Mouse (Mus musculus) ovary, postnatal 14 days (tissue): ENCODE results near the gene Fignl2.

ENCODE experiments used
- DNase-seq: peaks from one replicate; pipeline ENCODE4 v3.0.0; 2022; ENCODE audit warnings: low spot score

The Fignl2 gene

DNA sequence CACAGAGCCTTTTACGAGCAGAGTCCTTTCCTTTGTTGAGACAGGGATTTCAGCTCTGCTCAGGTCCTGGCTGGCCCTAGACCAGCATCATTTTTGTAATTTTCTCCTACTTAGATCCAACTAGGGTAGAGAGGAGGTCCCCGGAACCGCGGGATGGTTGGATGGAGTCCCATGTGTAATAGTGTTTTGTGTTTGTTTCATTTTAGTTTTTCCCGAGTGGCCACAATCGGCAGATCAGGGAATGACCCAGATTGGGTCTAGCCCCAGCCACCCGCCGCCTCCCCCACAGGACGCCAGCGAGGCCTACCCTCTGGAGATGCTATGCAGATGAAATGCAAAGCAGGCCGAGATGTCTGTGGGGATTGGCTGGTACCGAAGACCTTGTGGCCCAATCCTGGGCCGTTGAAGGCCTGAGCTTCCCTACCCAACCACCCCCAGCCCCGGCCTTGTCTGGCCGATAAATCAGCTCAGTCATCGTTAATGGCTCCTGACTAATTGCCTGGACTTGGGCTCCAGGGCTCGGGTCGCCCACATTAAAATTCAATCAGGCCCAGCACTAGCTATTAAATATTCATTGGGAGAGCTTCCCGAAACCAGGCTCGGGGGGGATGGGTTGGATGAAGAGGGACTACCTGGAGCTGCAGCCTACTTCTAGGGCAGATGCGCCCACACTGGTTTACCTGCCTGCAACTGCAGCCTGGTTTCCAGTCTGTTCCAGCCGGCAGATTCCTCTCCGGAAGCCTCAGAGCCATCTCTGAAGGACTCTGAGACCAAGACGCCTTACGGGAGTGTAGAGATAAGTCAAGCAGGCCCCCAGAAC is 14.7 kb upstream of the Fignl2 start:
- peak; percentile 29 for DNase-seq

DNA sequence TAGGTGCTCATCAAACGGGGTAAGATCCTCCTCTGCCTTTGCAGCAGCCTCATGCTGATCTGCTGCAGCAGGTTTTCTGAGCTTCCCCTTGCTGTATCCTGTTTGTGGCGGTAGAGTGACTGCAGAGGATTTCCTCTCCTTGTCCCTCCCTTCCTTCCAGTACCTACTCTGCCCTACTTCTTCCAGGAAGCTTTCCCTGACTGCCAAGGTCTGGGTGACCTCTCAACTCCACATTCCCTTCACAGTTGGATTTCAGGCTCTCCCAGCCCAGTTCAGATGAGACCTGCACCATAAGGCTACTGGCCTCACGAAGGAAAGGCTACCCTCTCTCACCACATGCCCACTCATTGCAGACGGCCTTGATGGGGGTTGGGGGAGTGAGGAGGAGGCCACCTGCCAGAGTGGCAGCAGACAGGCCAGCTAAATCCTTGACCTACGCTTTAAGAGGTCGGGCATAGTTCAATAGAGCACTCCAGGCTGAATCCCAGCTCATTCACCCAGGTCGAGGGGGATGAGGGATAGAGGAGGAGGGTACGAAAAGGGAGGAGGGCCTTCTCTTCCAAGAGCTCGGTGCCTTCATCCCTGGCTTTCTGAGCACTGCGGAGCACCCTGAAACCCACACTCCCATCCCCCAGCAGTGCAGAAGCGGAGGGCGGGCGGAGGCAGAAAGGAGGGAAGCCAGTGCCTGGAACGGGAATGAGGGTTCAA is 13.9 kb upstream of the Fignl2 start:
- no peak for DNase-seq

DNA sequence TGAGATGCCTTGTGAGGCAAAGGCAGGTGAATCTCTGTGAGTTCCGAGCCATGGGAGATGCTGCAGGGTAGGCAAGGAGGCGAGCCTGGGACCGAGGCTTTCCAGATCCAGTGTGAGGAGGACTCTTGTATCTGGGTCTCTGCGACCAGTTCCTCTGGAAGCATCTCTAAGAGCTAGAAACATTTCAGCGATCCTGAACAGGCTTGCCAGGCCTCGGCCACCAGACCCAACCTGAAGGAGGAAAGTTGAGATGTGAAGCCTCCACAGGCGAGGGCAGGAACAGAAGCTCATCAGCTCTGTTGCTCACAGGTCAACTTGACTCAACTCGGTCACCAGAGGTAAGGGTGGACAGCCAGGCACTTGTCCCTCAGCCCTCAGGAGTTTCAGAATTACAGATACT is 13.2 kb upstream of the Fignl2 start:
- no peak for DNase-seq

DNA sequence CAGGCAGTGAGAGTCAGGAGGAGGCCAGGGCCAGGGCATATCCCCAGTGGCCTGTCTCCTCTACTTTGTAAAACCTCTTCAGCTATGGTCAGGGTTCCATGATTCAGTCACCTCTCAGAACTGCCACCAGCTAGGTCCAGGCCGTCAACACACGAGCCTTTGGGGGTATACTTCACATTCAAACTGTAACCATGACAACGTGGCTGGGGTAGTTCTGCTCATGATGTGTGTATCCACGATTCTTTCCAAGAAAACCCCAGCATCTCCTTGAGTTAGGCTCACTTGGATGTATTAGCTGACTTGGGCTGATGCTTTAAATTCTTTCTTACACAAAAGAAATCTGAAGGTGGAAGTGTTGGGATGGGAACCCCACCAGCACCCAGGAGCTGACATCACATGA is 9.9 kb upstream of the Fignl2 start:
- no peak for DNase-seq

DNA sequence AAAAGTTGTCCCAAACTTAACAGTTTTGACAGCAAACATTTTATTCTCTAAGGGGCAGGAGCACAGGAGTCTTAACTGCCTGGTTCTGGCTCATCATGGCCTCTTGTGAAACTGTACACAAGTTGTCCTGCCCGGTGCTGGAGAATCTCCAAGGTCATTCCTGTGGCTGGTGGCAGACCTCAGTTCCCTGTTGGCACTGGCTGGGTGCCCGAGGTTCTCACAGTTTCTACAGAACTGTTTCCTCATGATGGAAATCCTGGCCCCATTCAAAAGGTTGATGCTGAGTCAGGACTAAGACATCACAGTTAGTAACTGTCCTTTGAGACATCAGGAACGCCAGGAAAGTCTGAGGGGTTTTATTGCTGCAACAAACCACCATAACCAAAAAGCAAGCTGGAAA is 8.6 kb upstream of the Fignl2 start:
- no peak for DNase-seq

DNA sequence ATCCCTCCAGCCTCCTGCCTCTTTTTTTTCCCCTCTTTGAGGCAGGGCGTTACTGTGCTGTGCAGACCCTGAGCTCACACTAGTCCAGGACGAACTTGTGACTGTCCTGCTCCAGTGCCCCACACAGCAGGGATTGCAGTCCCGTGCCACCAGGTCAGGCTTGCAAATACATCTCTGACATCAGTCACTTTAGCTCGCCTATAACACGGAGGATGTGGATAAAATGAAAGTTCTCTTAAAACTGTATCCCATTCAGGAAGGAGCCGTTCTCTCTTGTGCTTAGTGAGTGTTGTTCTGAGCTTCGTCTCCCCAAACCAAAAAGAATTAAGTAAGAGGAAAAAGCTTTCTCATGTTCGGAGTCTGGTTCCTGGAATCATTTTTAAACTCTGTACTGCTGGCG is 8.1 kb upstream of the Fignl2 start:
- no peak for DNase-seq

DNA sequence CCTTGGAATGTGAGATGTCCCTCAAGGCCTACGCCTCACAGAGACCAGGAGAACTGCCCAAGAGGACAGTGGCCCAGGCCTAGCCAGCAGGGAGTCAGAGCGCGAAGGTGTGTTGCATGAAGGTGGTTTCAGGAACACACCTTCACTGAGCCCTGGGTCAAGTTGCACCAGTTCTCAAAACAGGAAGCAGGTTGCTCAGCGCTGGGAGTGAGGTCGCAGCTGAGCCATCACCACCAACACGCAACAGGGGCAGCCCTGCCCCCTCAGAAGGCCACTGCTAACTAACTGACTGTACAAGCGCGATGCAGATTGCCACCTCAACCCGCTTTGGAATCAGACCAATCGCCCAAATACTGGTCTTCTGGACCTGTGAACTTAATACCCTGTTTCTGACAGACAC is 6.1 kb upstream of the Fignl2 start:
- DNase-seq = no peak

DNA sequence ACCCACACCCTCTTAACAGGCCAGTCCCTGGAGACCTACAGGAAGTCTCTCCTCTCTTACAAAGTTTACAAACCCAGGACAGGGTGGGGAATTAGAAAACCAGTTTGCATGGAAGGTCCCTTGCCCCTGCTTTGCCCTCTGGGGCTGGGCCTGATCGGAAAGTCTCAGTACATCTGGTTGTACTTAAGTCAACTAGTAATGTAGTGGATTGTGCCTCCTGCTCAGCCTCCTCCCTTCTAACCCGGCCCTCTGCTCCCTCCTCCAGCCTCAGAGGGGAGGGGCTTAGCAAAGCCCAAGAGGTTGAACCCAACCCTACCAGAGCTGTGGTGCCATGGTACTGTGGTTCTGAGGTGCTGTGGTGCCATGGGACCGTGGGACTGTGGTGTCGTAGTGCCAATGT is 3.9 kb upstream of the Fignl2 start:
- no peak for DNase-seq

DNA sequence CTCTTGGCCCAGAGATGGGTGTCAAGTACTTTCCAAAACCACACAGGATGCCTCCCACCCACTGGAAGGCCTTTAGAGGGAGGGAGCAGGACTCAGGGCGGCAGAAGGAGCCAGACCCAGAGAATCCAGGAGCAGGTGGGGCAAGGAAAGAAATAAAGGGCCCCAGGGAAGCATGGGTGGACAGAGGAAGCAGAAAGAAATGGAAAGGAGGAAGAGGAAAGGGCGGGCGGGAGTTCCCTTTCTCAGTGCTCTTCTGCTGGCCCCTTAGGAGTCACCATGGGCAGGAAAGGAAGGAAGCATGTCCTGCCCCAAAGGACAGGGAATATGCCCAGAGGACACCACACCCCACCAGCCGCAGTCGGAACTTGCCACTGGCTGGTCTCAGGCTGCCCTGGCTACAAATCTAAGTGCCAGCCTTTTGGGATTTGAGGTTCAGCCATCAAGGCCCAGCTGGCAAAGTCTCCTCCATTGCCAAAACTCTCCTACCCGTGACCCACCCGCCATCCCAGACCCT is 2.7 kb upstream of the Fignl2 start:
- no peak for DNase-seq

DNA sequence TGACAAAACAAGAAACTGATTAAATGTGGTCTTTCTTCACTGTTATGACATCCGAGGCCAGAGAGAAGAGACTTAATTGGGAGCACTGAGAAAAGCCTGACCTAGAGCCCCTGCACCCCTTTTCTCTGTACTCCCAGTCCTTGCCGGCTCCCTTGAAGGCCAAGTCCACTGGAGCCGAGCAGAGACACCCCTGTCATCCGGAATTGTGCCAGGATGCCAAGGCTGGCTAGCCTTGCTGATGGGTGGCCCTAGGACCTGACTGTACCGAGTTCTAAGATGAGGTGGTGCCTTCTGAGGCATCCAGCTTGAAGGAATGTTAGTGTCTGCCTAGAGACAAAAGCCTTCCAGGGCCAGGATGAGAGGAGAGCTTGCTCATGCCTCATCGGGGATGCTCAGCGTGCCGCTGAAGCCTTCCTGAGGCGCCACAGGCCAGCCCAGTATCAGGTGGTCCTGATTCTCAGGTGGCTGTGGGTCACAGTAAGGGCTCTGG is 1.7 kb upstream of the Fignl2 start:
- DNase-seq = no peak

DNA sequence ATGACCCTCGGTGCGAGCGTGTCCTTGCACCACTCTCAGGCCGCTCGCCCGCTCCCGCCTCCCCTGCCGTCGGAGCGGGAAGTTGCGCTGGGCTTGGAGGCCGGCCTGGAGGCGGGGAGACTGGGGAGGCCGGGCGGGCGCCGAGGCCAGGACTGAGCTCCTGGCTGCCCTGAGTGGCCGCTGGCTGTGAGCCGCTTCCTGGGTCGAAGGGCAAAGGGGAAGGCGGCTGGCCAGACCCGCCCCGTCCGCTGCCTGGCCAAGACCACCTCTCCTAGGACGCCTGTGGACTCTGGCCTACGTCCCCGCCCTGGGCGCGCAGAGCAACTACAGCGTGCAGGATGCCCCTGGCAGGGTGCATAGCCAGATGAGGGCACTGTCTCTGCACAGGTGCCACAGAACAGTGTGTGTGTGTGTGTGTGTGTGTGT is 377 bp upstream of the Fignl2 start:
- peak; percentile 86 for DNase-seq

DNA sequence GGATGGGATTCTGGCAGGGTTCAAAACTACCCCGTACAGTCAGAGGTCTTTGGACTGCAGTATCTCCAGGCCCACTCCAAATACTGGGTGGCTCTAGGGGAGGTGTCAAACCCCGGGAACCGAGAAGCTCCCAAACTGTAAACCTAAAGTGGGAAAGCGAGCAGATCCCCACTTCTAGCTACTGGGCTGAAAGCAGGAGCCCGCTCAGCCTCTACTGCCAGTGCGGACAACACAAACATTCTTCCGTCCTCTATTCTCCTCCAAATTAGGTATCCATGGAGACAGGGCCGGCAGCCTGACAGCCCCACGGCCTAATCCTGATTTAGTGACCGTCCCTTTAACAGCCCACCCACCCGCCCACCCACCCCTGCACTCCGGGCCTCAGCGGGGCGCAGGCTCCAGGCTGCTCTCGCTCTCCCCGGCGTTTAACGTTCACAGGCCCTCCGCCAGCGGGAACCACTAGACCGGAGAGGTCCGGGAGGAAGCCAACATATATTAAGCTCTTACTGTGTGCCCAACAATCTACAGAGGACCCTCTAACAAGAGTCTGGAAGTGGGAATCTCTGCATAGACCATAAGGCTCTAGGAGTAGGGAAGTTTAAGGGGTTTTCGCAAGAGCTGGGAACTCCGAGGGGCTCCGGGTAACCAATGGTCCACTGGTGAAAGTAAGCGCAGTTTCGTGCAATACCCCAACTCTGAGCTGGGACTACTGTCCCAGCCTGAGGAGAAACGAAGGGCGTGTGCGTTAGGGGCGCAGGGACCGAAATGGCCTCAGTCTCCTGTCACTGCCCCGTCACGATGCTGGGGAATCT is 1.2 kb downstream of the Fignl2 start:
- no peak for DNase-seq

DNA sequence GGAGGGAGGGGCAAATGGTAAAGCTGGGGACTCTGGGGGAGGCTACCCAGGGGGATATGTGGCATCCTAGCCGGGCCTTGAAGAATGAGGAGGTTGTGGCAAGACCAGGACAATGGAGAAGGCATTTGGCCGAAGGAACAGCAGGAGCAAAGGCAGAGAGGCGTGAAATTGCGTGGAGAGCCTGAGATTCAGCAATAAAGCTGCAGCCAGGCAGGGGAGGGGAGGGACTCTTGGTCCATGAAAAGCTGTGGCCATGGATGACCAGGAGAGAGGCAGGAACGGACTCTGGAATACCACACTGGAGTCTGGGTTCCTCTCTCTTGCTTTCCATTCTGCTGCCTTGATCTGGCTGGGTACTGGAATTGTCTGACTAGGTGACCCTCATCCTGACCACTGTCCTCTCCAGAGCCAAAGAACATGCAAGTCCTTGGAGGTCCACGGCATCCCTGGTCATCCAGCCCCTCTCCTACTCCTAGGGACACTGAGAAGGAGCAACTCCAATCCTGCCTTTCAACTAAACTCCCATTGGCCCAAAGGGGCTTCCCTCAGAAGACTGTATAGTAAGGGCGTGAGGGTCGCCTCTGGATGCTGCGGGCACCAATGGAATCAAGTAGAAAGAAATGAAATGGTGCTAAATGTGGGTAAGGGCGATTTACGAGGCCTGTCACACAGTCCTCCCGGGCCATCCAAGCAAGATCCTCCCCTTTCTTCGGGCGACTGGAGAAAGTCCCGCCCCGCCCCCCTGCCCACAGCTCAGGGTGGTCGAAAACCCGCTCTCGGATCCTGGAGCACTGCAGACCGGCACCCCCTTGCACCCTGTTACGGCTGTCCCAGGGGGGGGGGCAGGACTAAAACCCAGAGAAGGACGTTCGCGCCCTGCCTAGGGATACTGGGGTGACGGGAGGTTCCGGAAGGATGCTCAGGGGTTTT is 2.0 kb downstream of the Fignl2 start:
- no peak for DNase-seq

DNA sequence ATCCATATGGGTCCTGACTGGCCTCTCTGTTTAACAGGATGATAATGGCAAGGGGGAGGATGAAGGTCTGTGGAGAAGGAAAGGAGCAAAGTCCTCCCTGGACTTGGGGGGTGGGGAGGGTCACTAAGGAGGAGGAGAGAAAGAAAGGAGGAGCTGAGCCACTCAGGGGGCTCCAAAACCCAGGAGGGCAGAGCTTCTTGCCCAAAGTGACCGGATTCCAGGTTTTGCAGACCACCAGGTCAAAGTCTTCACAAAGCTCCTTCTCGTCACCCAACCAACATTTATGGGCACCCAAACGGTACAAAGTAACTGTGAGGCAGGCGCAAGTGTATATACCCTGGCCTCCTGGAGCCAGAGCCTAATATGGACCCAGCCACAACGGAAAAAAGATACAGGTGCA is 2.7 kb downstream of the Fignl2 start:
- DNase-seq = no peak

DNA sequence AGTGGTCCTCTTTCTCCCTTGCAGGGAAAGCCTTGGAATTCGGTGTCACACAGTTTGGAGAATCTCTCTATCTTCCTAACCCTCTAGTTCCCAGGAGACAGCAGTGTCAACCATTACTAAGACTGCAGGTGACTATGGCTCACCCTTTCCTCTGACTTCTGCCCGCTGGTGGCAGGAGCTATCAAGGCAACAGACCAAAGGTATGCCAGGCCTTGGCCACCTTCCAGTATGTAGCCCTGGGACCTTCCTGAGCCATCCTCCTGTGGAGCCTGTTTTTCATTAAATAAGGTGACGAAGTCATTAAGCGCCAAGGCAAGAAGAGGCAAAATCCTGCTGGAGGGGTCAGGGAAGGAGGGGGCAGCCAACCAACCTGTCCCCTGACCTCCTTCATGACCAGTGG is 3.2 kb downstream of the Fignl2 start:
- DNase-seq = no peak

DNA sequence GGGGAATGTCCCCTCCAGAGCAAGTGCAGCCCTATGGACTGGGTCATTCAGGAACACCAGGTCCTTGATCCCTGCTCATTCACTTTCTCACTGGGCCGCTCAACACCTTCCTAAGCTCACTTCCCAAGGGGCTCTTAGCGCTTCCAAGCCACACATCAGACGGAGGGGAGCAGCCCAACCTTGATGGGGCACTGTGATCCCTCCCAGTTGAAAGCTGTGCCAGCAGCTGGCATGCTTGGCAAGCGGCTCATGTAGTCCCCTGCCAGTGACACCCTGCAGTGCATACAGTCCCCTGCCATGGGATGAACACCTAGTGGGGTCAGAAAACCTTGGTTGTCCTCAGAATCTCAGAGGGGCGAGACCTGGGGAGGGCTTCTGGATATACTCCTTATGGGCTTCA is 4.3 kb downstream of the Fignl2 start:
- no peak for DNase-seq

DNA sequence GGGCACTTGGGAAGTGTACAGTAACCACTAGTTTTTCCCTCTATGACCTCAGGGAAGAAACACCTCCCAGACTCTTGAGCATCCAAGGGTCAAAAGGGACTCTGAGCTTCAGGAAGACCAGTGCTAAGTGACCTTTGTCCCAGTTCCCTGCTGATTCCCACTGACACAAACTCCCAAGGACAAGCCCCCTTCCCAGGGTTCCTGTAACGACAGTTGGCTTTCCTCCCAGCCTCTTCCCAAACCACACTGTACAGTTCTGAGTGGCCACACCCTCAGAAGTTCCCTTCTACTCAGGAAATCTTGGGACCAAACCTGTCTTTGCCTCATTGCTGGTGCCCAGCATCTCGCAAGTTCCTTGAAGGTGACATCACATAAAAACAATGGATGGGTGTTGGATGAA is 5.6 kb downstream of the Fignl2 start:
- DNase-seq = no peak

DNA sequence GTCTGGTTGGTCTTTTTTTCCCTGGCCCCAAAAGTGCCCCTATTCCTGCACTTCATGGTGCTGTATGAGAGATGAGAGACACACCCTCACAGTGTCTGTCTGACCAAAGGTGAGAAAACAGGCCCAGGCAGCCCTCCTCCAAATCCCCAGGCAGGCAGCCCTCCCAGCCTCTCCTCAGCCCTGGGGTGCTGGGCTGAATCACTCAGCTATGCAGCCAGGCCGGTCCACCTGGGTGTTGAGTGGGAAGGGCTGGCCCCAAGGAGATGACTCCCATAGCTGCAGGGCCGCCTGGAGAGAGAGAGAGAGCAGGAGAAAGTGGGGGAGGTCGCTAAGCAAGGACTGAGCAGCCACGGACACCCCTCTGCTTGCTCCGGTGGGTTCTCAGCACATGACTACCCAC is 7.6 kb downstream of the Fignl2 start:
- DNase-seq = no peak

DNA sequence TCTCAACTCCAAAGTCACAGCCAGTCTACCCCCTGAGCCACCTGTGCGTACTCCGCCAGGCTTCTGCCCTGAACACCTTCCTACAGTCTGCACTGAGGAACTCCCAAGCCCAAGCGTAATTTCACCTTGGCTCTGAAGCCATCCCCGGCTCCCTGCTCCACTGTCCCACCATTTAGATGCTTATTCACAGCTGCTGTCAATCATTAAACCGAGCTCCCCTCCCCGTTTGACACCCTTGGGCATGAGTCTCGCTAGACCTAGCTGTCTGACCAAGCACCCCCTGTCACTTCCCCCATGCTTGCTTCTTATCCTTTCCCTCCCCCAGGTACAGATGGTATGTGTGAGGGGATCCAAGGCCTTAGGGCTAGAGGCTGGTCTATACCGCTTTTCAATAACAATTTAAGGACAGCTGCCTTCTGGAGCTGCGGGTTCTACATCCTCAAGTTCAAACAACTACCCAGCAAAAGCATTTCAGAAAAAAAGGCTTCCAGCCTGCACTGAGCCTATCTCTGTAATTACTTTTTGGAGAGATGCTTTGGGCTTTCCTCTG is 8.7 kb downstream of the Fignl2 start:
- no peak for DNase-seq

DNA sequence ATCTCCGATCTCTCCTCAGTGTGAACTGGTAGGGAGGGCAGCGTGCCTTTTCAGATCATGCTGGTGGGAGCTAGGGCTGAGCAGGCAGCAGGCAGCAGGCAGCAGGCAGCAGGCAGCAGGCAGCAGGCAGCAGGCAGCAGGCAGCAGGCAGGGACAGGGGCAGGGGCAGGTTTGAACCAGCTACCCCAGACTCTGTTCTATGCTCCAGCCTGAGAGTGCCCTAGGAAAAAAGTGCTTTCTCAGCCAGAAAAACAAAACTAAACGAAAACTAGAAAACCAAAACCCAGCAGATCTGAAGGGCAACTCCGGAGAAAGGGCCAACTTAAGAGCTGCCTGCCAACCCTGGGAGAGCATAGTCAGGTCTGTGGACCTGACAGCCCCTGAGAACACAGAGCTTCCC is 9.7 kb downstream of the Fignl2 start:
- no peak for DNase-seq

DNA sequence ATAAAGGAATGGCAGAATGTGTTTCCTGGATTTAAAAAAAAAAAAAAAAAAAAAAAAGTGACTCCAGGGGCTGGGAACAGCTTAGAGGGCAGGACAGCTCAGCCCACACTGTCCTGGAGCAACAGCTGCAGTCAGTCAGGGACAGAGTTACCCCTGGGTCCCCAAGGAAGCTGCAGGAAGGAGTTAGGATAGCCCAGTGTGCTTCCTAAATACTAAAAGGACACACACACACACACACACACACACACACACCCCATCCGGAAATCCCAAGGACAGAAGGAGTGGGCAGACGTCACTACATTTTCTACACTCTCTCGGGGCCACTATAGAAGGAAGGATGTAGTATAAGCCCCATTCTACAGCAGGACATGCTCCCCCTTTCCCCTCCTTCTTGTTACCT is 10.3 kb downstream of the Fignl2 start:
- DNase-seq = no peak
